Mouse (Mus musculus) embryonic fibroblast, embryonic 13.5 days (primary cell): ENCODE measurements around the gene Kcnma1. TPM values are rescaled to one million over a fixed set of nuclear protein-coding genes. Genes with fewer than 3 reads are reported as not detected.

Experiments
- H3K27ac ChIP-seq: 2 replicates; pipeline ENCODE4 v1.5.1; 2012; ENCODE audit warnings: low read length, control low read depth, inconsistent platforms; ENCODE audit not compliant: insufficient read depth
- H3K4me1 ChIP-seq: 2 replicates; pipeline ENCODE4 v1.6.1; 2011; ENCODE audit warnings: low read length; ENCODE audit not compliant: control insufficient read depth, insufficient read depth
- H3K4me3 ChIP-seq: 2 replicates; pipeline ENCODE4 v1.5.1; 2011; ENCODE audit warnings: mild to moderate bottlenecking, control low read depth, low read length; ENCODE audit not compliant: insufficient read depth
- CTCF ChIP-seq: IDR thresholded peaks from 2 replicates; pipeline ENCODE4 v1.5.1; 2011; ENCODE audit warnings: mild to moderate bottlenecking, control low read depth, low read length, moderate library complexity, borderline replicate concordance; ENCODE audit not compliant: insufficient read depth
- POLR2A ChIP-seq: IDR thresholded peaks from 2 replicates; pipeline ENCODE4 v1.6.1; 2011; ENCODE audit warnings: low read depth, mild to moderate bottlenecking, control low read depth, low read length, moderate library complexity
- polyA plus RNA-seq: library from polyadenylated mRNA; stranded (reverse); fragments of >200 nt; gene quantifications from 2 replicates; pipeline ENCODE4 v1.2.4, GENCODE M21; 2011; ENCODE audit warnings: low read depth; ENCODE audit not compliant: missing spikeins, insufficient read length

Kcnma1 gene
- polyA plus RNA-seq, 1 experiment = 5.9 TPM

GRCm38 (mm10) chr14:23828711-23829320 lies 185.5 kb downstream of the Kcnma1 start:
- H3K4me1 ChIP-seq = peaks cover 6% of the 10 kb centered on the region
- TF ChIP-seq POLR2A (no peak), CTCF (no peak)
- H3K27ac ChIP-seq = no peak overlapping the region
- no peak overlapping the region for H3K4me3 ChIP-seq

GRCm38 (mm10) chr14:23824937-23825336 lies 189.4 kb downstream of the Kcnma1 start:
- Histone ChIP-seq H3K4me3 (no peak overlapping the region), H3K4me1 (no peaks in the 10 kb centered on the region; the same call in 1 of the 2 replicates), H3K27ac (no peak overlapping the region)
- no peak for TF ChIP-seq CTCF

- H3K4me1 ChIP-seq = no peaks in the 10 kb centered on the region
- no peak overlapping the region for H3K4me3 ChIP-seq
- TF ChIP-seq CTCF = no peak
- no peak for TF ChIP-seq POLR2A
- H3K27ac ChIP-seq = no peak overlapping the region
Observed at GRCm38 (mm10) chr14:23824267-23824666, 190.0 kb downstream of the Kcnma1 start.

- H3K4me3 ChIP-seq = no peak overlapping the region
- TF ChIP-seq CTCF = no peak
- TF ChIP-seq POLR2A = no peak
- no peaks in the 10 kb centered on the region for H3K4me1 ChIP-seq
- H3K27ac ChIP-seq = no peak overlapping the region
Observed at GRCm38 (mm10) chr14:23817585-23817984, 196.7 kb downstream of the Kcnma1 start.

GRCm38 (mm10) chr14:23810081-23810480 lies 204.2 kb downstream of the Kcnma1 start:
- Histone ChIP-seq H3K4me1 (no peaks in the 10 kb centered on the region), H3K4me3 (no peak overlapping the region), H3K27ac (no peak overlapping the region)
- TF ChIP-seq POLR2A (no peak), CTCF (no peak)

- H3K4me1 ChIP-seq = no peaks in the 10 kb centered on the region
- TF ChIP-seq CTCF (no peak), POLR2A (no peak)
- H3K4me3 ChIP-seq = no peak overlapping the region
- no peak overlapping the region for H3K27ac ChIP-seq
Observed at GRCm38 (mm10) chr14:23809124-23809523, 205.2 kb downstream of the Kcnma1 start.

GRCm38 (mm10) chr14:23806378-23806777 lies 207.9 kb downstream of the Kcnma1 start:
- Histone ChIP-seq H3K27ac (no peak overlapping the region), H3K4me3 (no peak overlapping the region), H3K4me1 (no peaks in the 10 kb centered on the region)
- no peak for TF ChIP-seq CTCF

GRCm38 (mm10) chr14:23796878-23797277 lies 217.4 kb downstream of the Kcnma1 start:
- Histone ChIP-seq H3K4me1 (0 out of 2 replicates have a peak, but pooled peaks cover 2% of the 10 kb centered on the region), H3K27ac (no peak overlapping the region), H3K4me3 (no peak overlapping the region)
- TF ChIP-seq POLR2A (no peak), CTCF (no peak)

GRCm38 (mm10) chr14:23792674-23793073 lies 221.6 kb downstream of the Kcnma1 start:
- Histone ChIP-seq H3K4me3 (no peak overlapping the region), H3K27ac (no peak overlapping the region), H3K4me1 (0 out of 2 replicates have a peak, but pooled peaks cover 2% of the 10 kb centered on the region)
- no peak for TF ChIP-seq CTCF
- no peak for TF ChIP-seq POLR2A

- TF ChIP-seq POLR2A (no peak), CTCF (no peak)
- no peak overlapping the region for H3K4me3 ChIP-seq
- H3K27ac ChIP-seq = no peak overlapping the region
- H3K4me1 ChIP-seq = 0 out of 2 replicates have a peak, but pooled peaks cover 2% of the 10 kb centered on the region
Observed at GRCm38 (mm10) chr14:23792076-23792475, 222.2 kb downstream of the Kcnma1 start.
